Mouse (Mus musculus) cerebellum, adult (tissue): Measurements from ENCODE around the gene Oit3.
"Not testable (repeated sequence)": the region's sequence is repeated elsewhere in the genome, so short reads cannot be mapped to it uniquely, and the experiment has no call there.

Experiments used
- ATAC-seq: cut with Nextera tagmentation; 2 replicates; pipeline ENCODE4 v1.9.2; 2017; ENCODE audit warnings: mild to moderate bottlenecking, moderate library complexity, mixed read lengths; ENCODE audit not compliant: insufficient number of reproducible peaks, low FRiP score, low TSS enrichment

Gene Oit3

GRCm38 (mm10) chr10:59430701-59431218 is 10.8 kb downstream of the Oit3 start:
- no peak for ATAC-seq

GRCm38 (mm10) chr10:59429448-59430135 is 12.0 kb downstream of the Oit3 start:
- no peak for ATAC-seq

GRCm38 (mm10) chr10:59426371-59426770 is 15.2 kb downstream of the Oit3 start:
- no peak for ATAC-seq

- ATAC-seq, result peak; percentile 36; the same call in 1 of the 2 replicates
Measured at GRCm38 (mm10) chr10:59425369-59425768, 16.2 kb downstream of the Oit3 start.

- ATAC-seq, result no peak
Measured at GRCm38 (mm10) chr10:59424453-59424852, 17.1 kb downstream of the Oit3 start.

GRCm38 (mm10) chr10:59419516-59419915 is 22.1 kb downstream of the Oit3 start:
- ATAC-seq, result no peak

- ATAC-seq, result no peak
Measured at GRCm38 (mm10) chr10:59416623-59417022, 25.0 kb downstream of the Oit3 start.

GRCm38 (mm10) chr10:59413711-59414110 is 27.9 kb downstream of the Oit3 start:
- ATAC-seq, result no peak

- no peak for ATAC-seq
Measured at GRCm38 (mm10) chr10:59410264-59410663, 31.3 kb downstream of the Oit3 start.

- no peak for ATAC-seq
Measured at GRCm38 (mm10) chr10:59408499-59408898, 33.1 kb downstream of the Oit3 start.

- ATAC-seq, result no peak
Measured at GRCm38 (mm10) chr10:59403793-59404149, 37.8 kb downstream of the Oit3 start.

GRCm38 (mm10) chr10:59402899-59403792 is 38.4 kb downstream of the Oit3 start, which contains the start of gene Pla2g12b:
Gene Pla2g12b (plus strand): TSS chr10:59403660.
- no peak for ATAC-seq

- ATAC-seq, result not testable (repeated sequence)
Measured at GRCm38 (mm10) chr10:59395461-59395860, 46.1 kb downstream of the Oit3 start, which contains the start of gene Gm10273. Gene Gm10273 (plus strand): TSS chr10:59395632.

GRCm38 (mm10) chr10:59391907-59392306 is 49.7 kb downstream of the Oit3 start:
- no peak for ATAC-seq

- no peak for ATAC-seq
Measured at GRCm38 (mm10) chr10:59389652-59390051, 51.9 kb downstream of the Oit3 start.

- ATAC-seq, result peak; percentile 93
Measured at GRCm38 (mm10) chr10:59386951-59387350, 54.6 kb downstream of the Oit3 start.

GRCm38 (mm10) chr10:59381563-59381962 is 60.0 kb downstream of the Oit3 start:
- not testable (repeated sequence) for ATAC-seq

- ATAC-seq, result no peak
Measured at GRCm38 (mm10) chr10:59380411-59380821, 61.2 kb downstream of the Oit3 start.

GRCm38 (mm10) chr10:59379927-59380326 is 61.7 kb downstream of the Oit3 start:
- ATAC-seq, result no peak

GRCm38 (mm10) chr10:59378728-59379127 is 62.9 kb downstream of the Oit3 start:
- no peak for ATAC-seq

- no peak for ATAC-seq
Measured at GRCm38 (mm10) chr10:59377906-59378305, 63.7 kb downstream of the Oit3 start.
